ENCODE assay signal across 8 mouse cellular contexts in genomic region chr4:99829094-99830073, GRCm38 (mm10). TPM values are rescaled to one million over a fixed set of nuclear protein-coding genes. Genes with fewer than 3 reads are reported as not detected.
A peak's percentile ranks its signal among the peaks of the same experiment; 100 is the strongest.
DNase-seq lines count a peak whose midpoint lies in the region; ATAC-seq and TF ChIP-seq lines count a peak whose summit lies in the region.

TSS of gene Efcab7 (plus strand) at chr4:99829198.

- H3K27ac ChIP-seq in cortical plate, adult 2 months (ENCODE audit: insufficient read depth, low read length), result peak within 1 kb of the TSS; percentile 79

- peak within 1 kb of the TSS; percentile 77 for H3K4me3 ChIP-seq in cortical plate, adult 2 months (ENCODE audit: insufficient read depth, low read length)
- H3K4me3 ChIP-seq in megakaryocyte, embryonic 14.5 days (replicated peaks), result peak within 1 kb of the TSS; percentile 99

- peak; percentile 31 for TF ChIP-seq POLR2A in cortical plate, adult 2 months (IDR thresholded peaks at IDR 0.05; ENCODE audit: extremely low read depth, insufficient read depth, low read length)

- no peaks in the 10 kb centered on the region for H3K9me3 ChIP-seq in megakaryocyte, embryonic 14.5 days

- DNase-seq in gastrocnemius, adult 8-10 months (ENCODE audit: low spot score in 2 of 2), result peak; percentile 58 to 60
- DNase-seq in hindlimb bud, embryonic 11.5 days (ENCODE audit: extremely low spot score, low read depth, low spot score), result peak; percentile 90
- peak; percentile 79 to 87 for DNase-seq in left cerebral cortex, adult 8-10 months (ENCODE audit: low spot score in 2 of 2)
- DNase-seq in right cerebral cortex, postnatal 10 days (ENCODE audit: low spot score in 2 of 2), result peak; percentile 91
- DNase-seq in urinary bladder, postnatal 25 days (ENCODE audit: low spot score), result peak; percentile 78

- peaks cover 5% of the 10 kb centered on the region for H3K36me3 ChIP-seq in megakaryocyte, embryonic 14.5 days (replicated peaks; ENCODE audit: low read length)

- peak; percentile 89 for ATAC-seq in activated CD4-positive, CD25-positive, alpha-beta regulatory T cell, adult 4 months

- no peaks in the 10 kb centered on the region for H3K4me1 ChIP-seq in cortical plate, adult 2 months (ENCODE audit: control insufficient read depth, insufficient read depth, low read length)
- peaks cover 6% of the 10 kb centered on the region; the same call in 1 of the 2 replicates for H3K4me1 ChIP-seq in megakaryocyte, embryonic 14.5 days

- no peaks in the 10 kb centered on the region for H3K27me3 ChIP-seq in megakaryocyte, embryonic 14.5 days (replicated peaks)

- TF ChIP-seq CTCF in cortical plate, adult 2 months (IDR thresholded peaks at IDR 0.05; ENCODE audit: extremely low read depth, insufficient read depth, low read length), result no peak

RNA-seq across cellular contexts. Expression of gene Efcab7, which starts in this region (rescaled TPM):
- 1 to 10 TPM; 4.5 to 5.6 TPM for polyA plus RNA-seq in activated CD4-positive, CD25-positive, alpha-beta regulatory T cell, adult 4 months (2017; shearing (Covaris generic))
- polyA plus RNA-seq in cortical plate, adult 2 months (2012; rRNA removed), result 6.0 and 7.2 TPM in 2 replicates
- total RNA-seq in gastrocnemius, adult 8-10 months (2022), result 1 to 10 TPM in 3 of 4 experiments, under 1 TPM in 1; 0.34 to 2.0 (median 1.5) TPM
- 1 to 10 TPM; 4.8 to 9.4 (median 6.5) TPM for total RNA-seq in left cerebral cortex, adult 8-10 months (2022)
- 0.47 TPM in 1 of 2 replicates, not detected in the other for polyA plus RNA-seq in megakaryocyte, embryonic 14.5 days (2012; ENCODE audit: insufficient read depth, low replicate concordance)

Comparison
In these comparisons a context has a peak if more than half of its experiments do, and no peak if none do; other contexts are left out.
1. Peak in every context shown above with its lines: DNase-seq, ATAC-seq, H3K4me3 ChIP-seq and H3K27ac ChIP-seq.